14 mouse cellular contexts compared by ENCODE assay signal in the genomic region with DNA sequence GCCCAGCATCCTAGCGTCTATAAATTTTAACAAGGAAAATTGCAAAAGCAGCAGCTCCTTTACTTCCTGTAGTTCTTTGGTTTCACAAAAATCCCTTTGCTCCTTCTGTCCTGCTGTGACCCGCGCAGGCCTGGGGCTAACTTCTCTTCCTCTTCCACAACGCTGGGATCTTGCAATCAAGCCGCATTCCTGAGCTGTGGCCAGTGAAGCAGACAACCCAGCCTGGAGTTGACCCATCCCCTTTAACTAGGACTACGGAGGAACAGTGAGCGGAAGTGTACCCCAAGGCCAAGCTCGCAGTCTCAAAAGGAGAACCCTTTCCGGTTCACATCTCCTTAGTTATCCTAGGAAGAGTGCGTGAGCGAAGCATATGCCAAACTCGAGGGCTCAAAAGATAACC. TPM values are rescaled to one million over a fixed set of nuclear protein-coding genes. Genes with fewer than 3 reads are reported as not detected.
DNase-seq lines count a peak whose midpoint lies in the region; ATAC-seq and TF ChIP-seq lines count a peak whose summit lies in the region.
"Had no signal": no experiment of that assay in that cellular context is flagged by ENCODE, and none has a peak within 500 bp of the region (broad histone marks: within the 10 kb centered on the region; RNA-seq: fewer than 3 reads in every experiment).

No protein-coding gene starts in this region.

- H3K4me2 ChIP-seq in hindbrain, embryonic 14.5 days (replicated peaks), result no peak overlapping the region
- H3K4me2 ChIP-seq: forebrain, embryonic 12.5 days; limb, embryonic 12.5 days had no signal

- ATAC-seq in hindbrain, embryonic 14.5 days (ENCODE audit: low FRiP score), result no peak

- peak overlapping the region; percentile 43 for H3K27ac ChIP-seq in bone marrow macrophage, adult 2 months (ENCODE audit: insufficient read depth, low read depth, low read length)
- H3K27ac ChIP-seq in hindbrain, embryonic 14.5 days, result no peak overlapping the region
- H3K27ac ChIP-seq: forebrain, embryonic 12.5 days; limb, embryonic 12.5 days had no signal

- H3K4me3 ChIP-seq in bone marrow macrophage, adult 2 months (ENCODE audit: insufficient read depth, low read length), result no peak overlapping the region
- no peak overlapping the region for H3K4me3 ChIP-seq in hindbrain, embryonic 14.5 days (replicated peaks; ENCODE audit: low read length)
- H3K4me3 ChIP-seq: forebrain, embryonic 12.5 days; limb, embryonic 12.5 days; myocyte had no signal

- DNase-seq in kidney, adult 11 months, result peak; percentile 91
- peak; percentile 77 to 92 for DNase-seq in kidney, postnatal 25 days
- DNase-seq in lung, postnatal 36 days, result peak; percentile 56
- DNase-seq in spleen, postnatal 14 days (ENCODE audit: low spot score in 2 of 2), result no peak
- DNase-seq in left cerebral cortex, adult 11 months (ENCODE audit: low spot score), result no peak
- no peak for DNase-seq in cerebellum, postnatal 25 days
- no peak for DNase-seq in hindbrain, embryonic 14.5 days (ENCODE audit: low spot score)
- DNase-seq: heart, postnatal 10 days; layer of hippocampus, postnatal 36 days; thymus, postnatal 25 days had no signal

- H3K9me3 ChIP-seq in hindbrain, embryonic 14.5 days (ENCODE audit: control insufficient read depth, low read length), result no peaks in the 10 kb centered on the region
- H3K9me3 ChIP-seq: forebrain, embryonic 12.5 days; limb, embryonic 12.5 days had no signal

- H3K9ac ChIP-seq in hindbrain, embryonic 14.5 days, result no peak overlapping the region
- H3K9ac ChIP-seq: forebrain, embryonic 12.5 days; limb, embryonic 12.5 days had no signal

- H3K36me3 ChIP-seq in hindbrain, embryonic 14.5 days (replicated peaks; ENCODE audit: control insufficient read depth, insufficient read depth), result no peaks in the 10 kb centered on the region
- H3K36me3 ChIP-seq: forebrain, embryonic 12.5 days; limb, embryonic 12.5 days had no signal

- WGBS in hindbrain, embryonic 14.5 days, result 83% methylated on average over 12 of the region's 12 CpGs

- TF ChIP-seq POLR2A in bone marrow macrophage, adult 2 months (IDR thresholded peaks at IDR 0.05; ENCODE audit: borderline replicate concordance, low read depth, low read length), result no peak

- H3K4me1 ChIP-seq in bone marrow macrophage, adult 2 months (ENCODE audit: control insufficient read depth, insufficient read depth, low read length), result peaks cover 53% of the 10 kb centered on the region
- H3K4me1 ChIP-seq in hindbrain, embryonic 14.5 days (replicated peaks; ENCODE audit: control insufficient read depth, insufficient read depth, low read length), result no peaks in the 10 kb centered on the region
- H3K4me1 ChIP-seq: forebrain, embryonic 12.5 days had no signal

- no peaks in the 10 kb centered on the region for H3K27me3 ChIP-seq in hindbrain, embryonic 14.5 days (ENCODE audit: control insufficient read depth, insufficient read depth, low read length)
- H3K27me3 ChIP-seq: forebrain, embryonic 12.5 days; limb, embryonic 12.5 days had no signal

- TF ChIP-seq CTCF in bone marrow macrophage, adult 2 months (IDR thresholded peaks at IDR 0.05; ENCODE audit: low read depth, low read length), result no peak

RNA-seq across cellular contexts. Expression of gene Cela1, which starts 9.1 kb away (rescaled TPM):
- 4.9 and 5.1 TPM in 2 replicates for polyA plus RNA-seq in bone marrow macrophage, adult 2 months (2012; ENCODE audit: insufficient read depth, insufficient read length, missing spikeins)
- polyA plus RNA-seq in hindbrain, embryonic 14.5 days (2014; fragmentation: Nextera tagmentation; extraction: Ambion mirVana), result 1.0 and 1.4 TPM in 2 replicates
- polyA plus RNA-seq: forebrain, embryonic 12.5 days had no signal

RNA-seq across cellular contexts. Expression of gene Bin2, which starts 9.2 kb away (rescaled TPM):
- 132 and 135 TPM in 2 replicates for polyA plus RNA-seq in bone marrow macrophage, adult 2 months (2012; ENCODE audit: insufficient read depth, insufficient read length, missing spikeins)
- polyA plus RNA-seq in hindbrain, embryonic 14.5 days (2014; fragmentation: Nextera tagmentation; extraction: Ambion mirVana), result 1.1 and 2.2 TPM in 2 replicates
- polyA plus RNA-seq: myocyte had no signal

RNA-seq across cellular contexts. Expression of gene Smagp, which starts 41.8 kb away (rescaled TPM):
- polyA plus RNA-seq in bone marrow macrophage, adult 2 months (2012; ENCODE audit: insufficient read depth, insufficient read length, missing spikeins), result 94.1 and 103 TPM in 2 replicates
- 3.0 and 5.0 TPM in 2 replicates for polyA plus RNA-seq in hindbrain, embryonic 14.5 days (2014; fragmentation: Nextera tagmentation; extraction: Ambion mirVana)

RNA-seq across cellular contexts. Expression of gene Galnt6, which starts 50.6 kb away (rescaled TPM):
- 11.5 and 14.9 TPM in 2 replicates for polyA plus RNA-seq in bone marrow macrophage, adult 2 months (2012; ENCODE audit: insufficient read depth, insufficient read length, missing spikeins)
- polyA plus RNA-seq in hindbrain, embryonic 14.5 days (2014; fragmentation: Nextera tagmentation; extraction: Ambion mirVana), result 0.16 TPM in 2 replicates

Comparison
In these comparisons a context has a peak if more than half of its experiments do, and no peak if none do; other contexts are left out.
1. DNase-seq: peak in kidney, adult 11 months (single experiment), kidney, postnatal 25 days (2 of 2) and lung, postnatal 36 days (single experiment); none in spleen, postnatal 14 days (0 of 2), left cerebral cortex, adult 11 months (single experiment), cerebellum, postnatal 25 days (0 of 2) and hindbrain, embryonic 14.5 days (single experiment).
2. RNA of gene Bin2, which starts 9.2 kb away (polyA plus RNA-seq): 132 to 135 TPM in bone marrow macrophage, adult 2 months; 1.1 to 2.2 TPM in hindbrain, embryonic 14.5 days; every median in the first group is over 10 times any median in the second.
3. RNA of gene Smagp, which starts 41.8 kb away (polyA plus RNA-seq): 94.1 to 103 TPM in bone marrow macrophage, adult 2 months; 3.0 to 5.0 TPM in hindbrain, embryonic 14.5 days; every median in the first group is over 10 times any median in the second.